Mouse (Mus musculus): ENCODE measurements around the gene Ltbp4.

Ltbp4 gene

GRCm38 (mm10) chr7:27355745-27356240 is 18.3 kb upstream of the Ltbp4 start, which contains the start of gene Shkbp1:
Gene Shkbp1 (minus strand): TSS chr7:27356019.
- 2% methylated on average over 34 of the region's 34 CpGs for WGBS

GRCm38 (mm10) chr7:27355261-27355660 is 17.8 kb upstream of the Ltbp4 start:
- WGBS = 13% methylated on average over 14 of the region's 14 CpGs

DNA sequence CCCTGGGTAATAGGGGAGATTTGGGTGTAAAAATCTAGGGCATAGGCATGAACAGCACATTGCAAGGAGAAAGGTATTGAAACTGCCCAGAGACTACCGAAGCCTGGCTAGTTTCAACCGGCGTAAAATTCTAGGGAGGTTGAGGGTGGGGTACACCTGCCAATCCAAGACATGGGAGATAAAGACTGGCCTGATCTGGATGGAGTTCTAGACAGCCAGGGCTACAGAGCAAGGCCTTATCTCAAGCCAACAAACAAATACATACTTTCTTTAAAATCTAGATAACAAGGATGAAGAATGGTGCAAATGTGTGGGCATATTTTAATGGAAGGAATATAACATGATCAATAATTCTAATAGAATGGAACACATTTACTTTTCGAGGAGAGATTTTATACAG is 17.3 kb upstream of the Ltbp4 start:
- WGBS = 45% methylated on average over 4 of the region's 4 CpGs

- 45% methylated on average over 6 of the region's 6 CpGs for WGBS
Measured at GRCm38 (mm10) chr7:27354144-27354543, 16.7 kb upstream of the Ltbp4 start.

- 56% methylated on average over 6 of the region's 6 CpGs for WGBS
Measured at GRCm38 (mm10) chr7:27345444-27345843, 8.0 kb upstream of the Ltbp4 start.

DNA sequence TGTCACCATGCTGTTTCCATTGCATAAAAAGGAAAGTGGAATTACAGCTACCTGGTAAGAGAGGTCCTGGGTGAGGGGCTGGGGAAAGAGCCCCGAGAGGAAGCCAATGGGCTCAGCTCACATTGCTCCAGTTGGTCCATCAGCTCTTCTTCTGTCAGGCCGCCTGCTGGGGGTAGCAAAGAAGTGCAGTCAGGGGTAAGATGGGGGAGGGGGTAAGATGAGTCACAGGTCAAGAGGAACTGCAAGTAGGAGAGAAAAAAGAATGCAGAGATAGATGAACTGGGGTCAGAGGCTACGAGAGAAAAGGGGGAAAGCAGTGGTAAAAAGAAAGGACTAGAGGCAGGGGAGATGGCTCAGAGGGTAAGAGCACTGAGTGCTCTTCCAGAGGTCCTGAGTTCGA is 5.1 kb upstream of the Ltbp4 start:
- 68% methylated on average over 4 of the region's 4 CpGs for WGBS

DNA sequence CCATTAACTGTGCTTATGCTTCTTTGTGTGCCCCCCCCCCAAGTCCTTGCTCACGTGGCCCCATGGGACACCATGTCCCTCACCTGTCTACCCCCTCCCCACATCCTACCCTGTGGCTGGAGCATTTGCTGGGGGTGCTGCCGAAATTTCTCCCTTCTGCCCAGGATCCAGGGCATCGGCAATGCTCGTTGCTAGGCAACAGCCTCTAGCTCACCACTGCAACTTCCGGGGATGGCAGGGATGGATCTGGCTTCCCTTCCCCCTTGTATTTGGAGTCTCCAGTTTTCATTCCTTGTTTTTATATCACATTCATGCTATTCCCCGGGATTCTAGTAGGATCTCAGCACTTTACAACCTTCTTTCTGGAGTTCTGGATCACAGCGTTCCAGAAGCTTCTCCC is 2.0 kb upstream of the Ltbp4 start:
- 15% methylated on average over 7 of the region's 7 CpGs for WGBS

DNA sequence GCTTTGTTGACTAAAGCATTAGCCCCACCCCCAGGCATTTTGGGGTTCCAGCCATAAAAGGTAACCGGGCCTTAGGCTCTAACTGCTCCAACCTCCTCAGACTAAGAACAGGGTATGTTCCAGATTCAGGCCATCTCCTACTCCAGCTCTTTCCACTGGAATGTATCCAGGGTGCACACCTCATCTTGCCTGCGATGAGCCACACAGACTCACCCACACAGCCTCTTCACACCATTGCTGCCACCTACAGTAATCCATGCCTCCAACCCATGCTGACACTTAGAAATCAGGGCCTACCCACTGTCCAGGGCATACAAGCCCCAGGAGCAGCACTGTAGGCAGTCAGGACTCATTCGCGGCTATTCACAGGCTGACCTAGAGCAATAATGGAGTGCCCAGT is 1.6 kb upstream of the Ltbp4 start:
- 41% methylated on average over 4 of the region's 4 CpGs for WGBS

GRCm38 (mm10) chr7:27335928-27336823 is 1.3 kb downstream of the Ltbp4 start:
- WGBS = 3% methylated on average over 47 of the region's 47 CpGs

- 63% methylated on average over 15 of the region's 15 CpGs for WGBS
Measured at GRCm38 (mm10) chr7:27335011-27335720, 2.3 kb downstream of the Ltbp4 start.

DNA sequence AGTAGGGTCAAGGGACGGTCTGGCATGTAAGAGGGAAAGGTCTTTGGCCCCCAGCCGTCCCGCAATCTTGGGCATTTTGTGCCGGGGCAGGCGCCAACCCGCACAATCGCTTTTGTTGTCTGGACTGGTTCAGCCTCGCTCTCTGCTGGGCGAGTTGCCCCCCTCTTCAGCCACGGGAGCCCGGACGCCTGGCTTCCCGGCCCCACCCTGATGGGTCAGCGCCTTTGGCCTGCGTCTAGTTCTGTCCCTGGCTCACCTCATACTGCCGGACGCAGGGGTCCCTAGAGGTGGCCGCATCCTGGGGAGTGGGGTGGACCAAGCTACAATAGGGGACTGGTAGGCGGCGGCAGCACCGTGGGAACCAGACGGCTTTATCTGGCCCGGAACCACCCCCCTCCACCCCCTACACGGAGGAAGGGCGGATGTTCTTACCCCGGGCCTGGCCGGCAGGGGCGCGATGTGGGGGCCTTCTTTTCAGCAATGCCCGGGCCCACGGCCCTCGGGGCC is 3.0 kb downstream of the Ltbp4 start:
- WGBS = 26% methylated on average over 32 of the region's 32 CpGs

DNA sequence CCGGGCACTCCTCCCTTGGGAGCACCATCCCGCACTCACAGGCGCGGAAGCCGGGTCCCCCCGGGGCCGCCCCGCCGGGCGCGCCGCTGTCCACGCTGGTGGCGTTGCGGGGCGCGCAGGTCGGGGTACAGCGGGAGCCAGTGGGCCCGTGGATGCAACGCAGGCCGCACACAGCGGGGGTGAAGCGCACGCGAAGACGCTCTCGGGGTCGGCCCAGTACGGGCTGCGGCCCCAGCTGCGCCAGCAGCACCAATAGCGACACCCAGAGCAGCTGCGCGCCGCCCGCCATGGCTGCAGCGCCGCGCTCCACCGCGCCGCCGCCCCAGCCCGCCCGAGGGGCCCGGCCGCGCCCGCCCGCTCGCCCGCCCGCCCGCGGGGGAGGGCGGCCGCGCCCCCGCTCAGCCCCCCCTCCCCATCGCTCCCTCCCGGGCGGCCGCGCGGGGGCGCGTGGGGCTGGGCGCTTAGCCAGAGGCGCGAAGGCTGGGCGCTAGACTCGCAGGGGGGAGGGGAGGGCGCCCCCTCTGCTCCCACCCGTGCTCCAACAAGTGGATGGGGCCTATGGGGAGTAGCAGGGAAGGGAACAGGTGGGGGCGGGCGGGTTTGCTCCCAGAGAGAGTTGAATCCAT is 4.1 kb downstream of the Ltbp4 start:
- WGBS = under 1% methylated on average over 47 of the region's 77 CpGs

GRCm38 (mm10) chr7:27332353-27333199 is 4.9 kb downstream of the Ltbp4 start:
- 4% methylated on average over 37 of the region's 39 CpGs for WGBS

DNA sequence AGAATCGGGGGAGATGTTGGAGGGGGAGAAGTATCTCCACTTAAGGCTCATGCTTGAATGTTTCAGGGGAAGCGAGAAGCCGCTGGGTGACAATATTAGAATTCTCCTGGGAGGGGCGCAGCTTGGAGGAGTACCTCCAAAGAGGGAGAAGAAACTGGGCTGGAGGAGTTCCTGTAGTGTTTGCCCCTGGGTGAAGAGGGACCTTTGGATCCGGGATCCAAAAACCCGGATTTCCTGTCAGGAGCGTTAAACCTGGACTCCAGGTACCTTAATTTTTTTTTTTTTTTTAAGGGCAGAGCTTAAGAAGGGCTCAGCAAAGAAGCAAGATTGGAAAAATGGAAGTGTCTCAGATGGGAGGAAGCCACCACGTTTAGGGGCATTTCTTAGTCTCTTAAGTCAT is 5.6 kb downstream of the Ltbp4 start:
- 10% methylated on average over 8 of the region's 8 CpGs for WGBS

DNA sequence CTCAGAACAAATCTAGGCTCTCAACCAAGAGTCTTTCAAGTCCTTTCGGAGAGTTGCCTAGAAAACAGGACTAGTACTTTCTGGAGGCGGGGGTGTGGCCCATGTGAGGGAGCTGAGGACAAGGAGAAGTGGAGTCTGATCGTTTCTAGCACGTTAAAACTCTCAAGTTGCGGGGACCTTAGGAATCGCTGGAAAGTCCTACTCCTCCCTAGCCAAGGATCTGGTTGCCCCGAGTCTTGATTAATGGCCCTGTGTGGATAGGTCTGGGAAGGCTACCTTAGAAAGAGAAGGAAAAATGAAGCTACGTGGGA is 6.0 kb downstream of the Ltbp4 start:
- 8% methylated on average over 8 of the region's 8 CpGs for WGBS

DNA sequence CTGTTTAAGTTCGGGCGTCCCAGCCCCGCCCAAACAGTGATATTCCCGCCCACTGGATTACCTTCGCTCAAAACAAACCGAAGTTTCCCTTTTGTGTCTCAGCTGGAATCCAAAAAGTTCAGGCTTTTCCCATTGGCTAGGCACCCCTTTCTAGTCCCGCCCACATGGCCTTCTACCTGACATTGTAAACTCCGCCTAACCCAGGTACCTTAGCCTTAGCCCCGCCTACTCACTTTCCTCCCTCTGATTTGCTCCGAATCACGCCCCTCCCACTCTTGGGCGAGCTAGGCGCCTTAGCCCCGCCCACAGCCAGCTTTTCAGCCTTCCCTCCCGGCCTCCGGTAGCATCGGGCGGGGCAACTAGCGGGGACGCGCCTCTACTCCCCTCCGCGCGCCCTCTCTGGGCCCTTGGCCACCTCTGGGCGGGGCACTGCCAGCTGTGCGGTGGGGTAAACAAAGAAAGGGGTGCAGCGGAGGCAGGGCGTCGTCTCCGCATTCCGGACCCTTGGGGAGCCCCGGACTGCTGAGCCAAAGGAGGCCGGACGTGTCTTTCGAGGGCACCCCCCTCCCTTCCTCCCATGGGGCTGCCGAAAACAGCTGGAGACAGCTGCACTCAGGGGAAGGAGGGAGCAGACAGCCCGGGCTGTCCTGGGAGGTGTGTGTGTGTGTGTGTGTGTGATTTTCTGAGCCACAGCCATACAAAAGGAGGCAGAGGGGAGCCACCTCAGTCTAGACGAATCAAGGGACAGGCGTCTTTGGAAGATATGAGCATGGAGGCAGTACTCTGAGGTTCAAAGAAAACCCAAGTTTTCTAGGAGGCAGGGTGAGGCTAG is 6.6 kb downstream of the Ltbp4 start:
- WGBS = 3% methylated on average over 39 of the region's 39 CpGs

- 51% methylated on average over 17 of the region's 17 CpGs for WGBS
Measured at GRCm38 (mm10) chr7:27329981-27330380, 7.5 kb downstream of the Ltbp4 start.

GRCm38 (mm10) chr7:27329326-27329947 is 8.1 kb downstream of the Ltbp4 start:
- 14% methylated on average over 45 of the region's 45 CpGs for WGBS

DNA sequence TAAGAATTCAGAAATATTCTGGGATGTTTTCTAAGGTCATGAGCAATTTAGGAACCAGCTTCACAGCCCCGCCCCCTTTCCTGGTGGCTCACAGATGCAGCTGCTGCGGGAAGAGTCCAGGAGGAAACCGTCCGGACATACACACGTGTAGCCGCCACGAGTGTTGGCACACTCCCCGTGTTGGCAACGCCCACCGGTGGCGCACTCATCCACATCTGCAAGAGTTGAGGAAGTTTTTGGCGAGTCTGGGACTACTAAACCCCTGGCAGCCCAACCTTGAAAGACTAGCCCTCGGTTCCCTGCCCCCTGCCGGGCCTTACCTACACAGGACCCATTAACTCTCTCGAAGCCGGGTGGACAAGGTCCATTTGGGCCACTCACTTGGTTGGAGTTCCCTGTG is 8.8 kb downstream of the Ltbp4 start:
- WGBS = 58% methylated on average over 16 of the region's 16 CpGs

GRCm38 (mm10) chr7:27328161-27328560 is 9.3 kb downstream of the Ltbp4 start:
- 88% methylated on average over 11 of the region's 11 CpGs for WGBS

Measured in cerebral cortex, adult 2 months (tissue).